Mouse (Mus musculus) heart, embryonic 16.5 days (tissue): ENCODE data around the gene Epm2a. TPM values are rescaled to one million over a fixed set of nuclear protein-coding genes. Genes with fewer than 3 reads are reported as not detected.

Source experiments
- ATAC-seq: fragments of 200-750 bp; cut with Nextera tagmentation; replicated peaks from 2 replicates; pipeline ENCODE4 v1.8.0; 2017; ENCODE audit warnings: moderate number of reproducible peaks; ENCODE audit not compliant: insufficient read depth, low FRiP score; ENCODE audit errors: extremely low read depth
- H3K27ac ChIP-seq: fragments of 300-500 bp; sonication (generic); 2 replicates; pipeline ENCODE4 v1.5.1; 2014; ENCODE audit warnings: mild to moderate bottlenecking, low read length, control low read depth, moderate library complexity
- H3K27me3 ChIP-seq: fragments of 300-500 bp; sonication (generic); 2 replicates; pipeline ENCODE4 v1.6.1; 2014; ENCODE audit warnings: low read length, mixed read lengths; ENCODE audit not compliant: control insufficient read depth, insufficient read depth
- H3K36me3 ChIP-seq: fragments of 300-500 bp; sonication (generic); 2 replicates; pipeline ENCODE4 v1.6.1; 2014; ENCODE audit not compliant: control insufficient read depth, insufficient read depth
- H3K4me1 ChIP-seq: fragments of 300-500 bp; sonication (generic); 2 replicates; pipeline ENCODE4 v1.6.1; 2014; ENCODE audit warnings: low read length, mixed read lengths; ENCODE audit not compliant: control insufficient read depth, insufficient read depth
- H3K4me2 ChIP-seq: fragments of 300-500 bp; sonication (generic); 2 replicates; pipeline ENCODE4 v1.6.1; 2014; ENCODE audit warnings: low read depth, mild to moderate bottlenecking, control low read depth, low read length
- H3K4me3 ChIP-seq: fragments of 300-500 bp; sonication (generic); 2 replicates; pipeline ENCODE4 v1.5.1; 2014; ENCODE audit warnings: mild to moderate bottlenecking, control low read depth, low read length
- H3K9ac ChIP-seq: fragments of 300-500 bp; sonication (generic); 2 replicates; pipeline ENCODE4 v1.6.1; 2014; ENCODE audit warnings: low read length, control low read depth
- H3K9me3 ChIP-seq: fragments of 300-500 bp; sonication (generic); replicated peaks from 2 replicates; pipeline ENCODE4 v1.6.1; 2016; ENCODE audit warnings: low read length; ENCODE audit not compliant: control insufficient read depth
- WGBS: fragments of 180-500 bp; shearing (Covaris S2); extraction: QIAGEN DNeasy Blood & Tissue Kit; methylation state at CpG from one replicate; pipeline ENCODE4 v1.1.7; 2014; 5-methylcytosine and 5-hydroxymethylcytosine counted together
- polyA plus RNA-seq: library from polyadenylated mRNA; unstranded; fragments of >200 nt; fragmentation: Nextera tagmentation; extraction: Ambion mirVana; gene quantifications from 2 replicates; pipeline ENCODE4 v1.2.1, GENCODE M21; 2015

Gene Epm2a
- polyA plus RNA-seq, 1 experiment from 2014 or later, result 0.91 TPM

DNA sequence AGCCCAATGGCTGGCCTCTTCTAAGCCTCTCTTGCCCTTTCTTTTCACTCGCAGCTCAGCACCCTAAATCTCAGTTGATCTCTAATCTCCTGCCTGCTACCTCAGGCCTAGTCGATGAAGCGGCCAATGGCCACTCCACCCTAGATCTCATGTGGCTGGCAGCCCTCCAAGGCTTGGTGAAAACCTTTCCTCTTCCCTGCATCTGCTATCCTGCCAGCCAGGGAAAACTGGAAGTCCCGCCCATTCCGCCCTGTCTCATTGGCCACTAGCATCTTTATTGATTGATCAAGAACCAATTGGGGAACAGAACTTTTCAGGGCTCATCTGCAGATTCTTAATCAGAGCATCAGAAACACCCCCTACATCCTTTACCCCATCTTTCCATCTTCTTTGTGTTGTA is 67.7 kb downstream of the Epm2a start:
- 66% methylated on average over 5 of the region's 5 CpGs for WGBS
- Histone ChIP-seq H3K4me3 (no peak overlapping the region), H3K4me2 (no peak overlapping the region), H3K36me3 (no peaks in the 10 kb centered on the region), H3K27ac (no peak overlapping the region), H3K9me3 (no peaks in the 10 kb centered on the region), H3K27me3 (no peaks in the 10 kb centered on the region), H3K4me1 (no peaks in the 10 kb centered on the region), H3K9ac (no peak overlapping the region)
- ATAC-seq, result 0 out of 2 replicates have a peak, but pooled peaks have one; percentile 23

DNA sequence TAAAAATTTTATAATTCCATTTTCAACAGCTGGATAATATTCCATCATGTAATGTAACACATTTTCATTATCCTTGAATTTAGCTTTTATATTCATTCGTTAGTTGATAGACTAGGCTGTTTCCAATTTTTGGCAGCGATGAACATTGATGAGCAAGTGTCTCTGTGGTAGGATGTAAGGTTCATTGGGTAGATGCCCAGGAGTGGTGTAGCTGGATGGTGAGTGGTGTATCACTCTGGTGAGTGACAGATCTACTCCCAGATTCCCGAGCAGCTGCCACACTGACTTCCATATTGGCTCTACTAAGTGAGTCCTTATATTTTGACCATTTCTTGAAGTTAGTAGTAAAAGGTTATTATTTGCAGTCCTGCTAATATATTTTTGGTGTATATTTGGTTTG is 76.9 kb downstream of the Epm2a start:
- no peaks in the 10 kb centered on the region for H3K27me3 ChIP-seq
- H3K4me3 ChIP-seq, result no peak overlapping the region
- H3K27ac ChIP-seq, result no peak overlapping the region
- no peak overlapping the region for H3K9ac ChIP-seq
- H3K4me1 ChIP-seq, result no peaks in the 10 kb centered on the region
- ATAC-seq, result no peak
- no peaks in the 10 kb centered on the region for H3K9me3 ChIP-seq
- no peaks in the 10 kb centered on the region for H3K36me3 ChIP-seq
- no peak overlapping the region for H3K4me2 ChIP-seq
- 87% methylated on average over 3 of the region's 3 CpGs for WGBS

- WGBS, result 83% methylated on average over 12 of the region's 12 CpGs
- H3K9me3 ChIP-seq, result no peaks in the 10 kb centered on the region
- no peak overlapping the region for H3K27ac ChIP-seq
- H3K4me3 ChIP-seq, result no peak overlapping the region
- no peak overlapping the region for H3K4me2 ChIP-seq
- H3K4me1 ChIP-seq, result no peaks in the 10 kb centered on the region
- no peak for ATAC-seq
- H3K36me3 ChIP-seq, result no peaks in the 10 kb centered on the region
- no peak overlapping the region for H3K9ac ChIP-seq
- H3K27me3 ChIP-seq, result no peaks in the 10 kb centered on the region
Observed at GRCm38 (mm10) chr10:11429059-11429812, 86.0 kb downstream of the Epm2a start.

DNA sequence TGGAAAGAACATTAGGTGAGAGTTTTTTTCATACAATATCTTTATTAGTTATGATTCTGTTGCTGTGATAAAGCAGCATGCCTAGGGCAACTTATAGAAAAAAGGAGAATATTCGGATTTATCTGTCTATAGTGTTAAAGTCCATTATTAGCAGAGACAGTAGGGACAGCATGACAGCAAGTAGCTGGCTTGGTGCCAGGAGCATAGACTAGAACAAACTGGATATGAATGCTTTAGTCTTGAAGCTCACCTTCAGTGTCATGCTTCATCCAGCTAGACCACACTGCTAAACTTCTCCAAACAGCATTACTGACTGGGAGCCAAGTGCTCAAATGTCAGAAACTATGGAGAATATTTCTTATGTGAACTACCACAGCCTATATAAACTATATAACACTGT is 93.8 kb downstream of the Epm2a start:
- Histone ChIP-seq H3K4me2 (no peak overlapping the region), H3K9ac (no peak overlapping the region), H3K9me3 (no peaks in the 10 kb centered on the region), H3K4me1 (no peaks in the 10 kb centered on the region), H3K27ac (no peak overlapping the region), H3K4me3 (no peak overlapping the region), H3K27me3 (no peaks in the 10 kb centered on the region), H3K36me3 (no peaks in the 10 kb centered on the region)
- WGBS, result 57% methylated on average over 1 of the region's 1 CpGs
- ATAC-seq, result no peak

DNA sequence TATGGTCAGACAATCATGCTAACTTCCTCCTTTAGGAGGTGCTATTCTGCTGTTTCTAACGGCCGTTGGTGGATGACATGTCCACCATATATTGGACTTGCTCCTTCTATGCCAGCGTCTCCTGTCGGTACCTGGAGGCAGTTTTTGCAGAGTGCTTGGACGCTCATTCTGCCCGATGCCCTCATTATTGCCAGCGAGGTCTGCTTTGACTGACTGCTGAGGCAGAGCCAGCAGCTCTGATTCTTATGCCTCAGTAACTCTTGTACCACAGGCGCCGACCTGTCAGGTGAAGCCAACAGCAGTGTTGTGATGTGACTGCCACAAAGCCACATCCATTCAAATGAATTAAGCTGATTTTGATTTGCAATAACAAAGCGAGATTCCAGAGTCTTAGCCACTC is 95.3 kb downstream of the Epm2a start:
- no peak overlapping the region for H3K9ac ChIP-seq
- no peaks in the 10 kb centered on the region for H3K4me1 ChIP-seq
- ATAC-seq, result no peak
- no peak overlapping the region for H3K27ac ChIP-seq
- 92% methylated on average over 10 of the region's 10 CpGs for WGBS
- no peaks in the 10 kb centered on the region for H3K36me3 ChIP-seq
- H3K4me2 ChIP-seq, result no peak overlapping the region
- no peak overlapping the region for H3K4me3 ChIP-seq
- no peaks in the 10 kb centered on the region for H3K27me3 ChIP-seq
- H3K9me3 ChIP-seq, result no peaks in the 10 kb centered on the region

DNA sequence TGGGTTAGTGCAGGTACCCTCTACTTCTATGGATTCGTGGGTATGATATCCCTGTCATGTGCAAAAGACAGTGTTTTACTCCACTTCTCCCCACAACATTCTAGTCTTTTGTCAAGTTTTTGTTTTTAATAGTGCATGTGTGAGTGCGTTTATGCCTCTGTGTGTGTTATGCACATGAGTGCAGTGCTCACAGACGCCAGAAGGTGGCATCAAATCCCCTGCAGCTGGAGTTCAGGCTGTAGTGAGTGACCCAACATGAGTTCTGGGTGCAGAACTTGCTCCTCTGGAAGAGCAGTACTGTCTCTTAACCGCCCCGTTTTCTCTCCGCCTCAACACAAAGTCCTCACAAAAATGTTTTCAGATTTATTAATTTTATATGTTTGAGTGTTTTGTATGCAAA is 96.1 kb downstream of the Epm2a start:
- Histone ChIP-seq H3K4me3 (no peak overlapping the region), H3K27ac (no peak overlapping the region), H3K27me3 (no peaks in the 10 kb centered on the region), H3K9me3 (no peaks in the 10 kb centered on the region), H3K36me3 (no peaks in the 10 kb centered on the region), H3K4me2 (no peak overlapping the region), H3K4me1 (no peaks in the 10 kb centered on the region), H3K9ac (no peak overlapping the region)
- no peak for ATAC-seq
- WGBS, result 86% methylated on average over 6 of the region's 6 CpGs

GRCm38 (mm10) chr10:11449556-11450305 is 106.5 kb downstream of the Epm2a start:
- H3K4me2 ChIP-seq, result peak overlapping the region; percentile 47
- ATAC-seq, result peak; percentile 72; the same call in 1 of the 2 replicates
- H3K36me3 ChIP-seq, result no peaks in the 10 kb centered on the region
- H3K27me3 ChIP-seq, result no peaks in the 10 kb centered on the region
- no peak overlapping the region for H3K4me3 ChIP-seq
- H3K9ac ChIP-seq, result no peak overlapping the region
- H3K9me3 ChIP-seq, result no peaks in the 10 kb centered on the region
- WGBS, result 30% methylated on average over 23 of the region's 23 CpGs
- no peak overlapping the region for H3K27ac ChIP-seq
- H3K4me1 ChIP-seq, result peaks cover 10% of the 10 kb centered on the region

- H3K27me3 ChIP-seq, result no peaks in the 10 kb centered on the region
Observed at GRCm38 (mm10) chr10:11452537-11452936, 109.3 kb downstream of the Epm2a start.

DNA sequence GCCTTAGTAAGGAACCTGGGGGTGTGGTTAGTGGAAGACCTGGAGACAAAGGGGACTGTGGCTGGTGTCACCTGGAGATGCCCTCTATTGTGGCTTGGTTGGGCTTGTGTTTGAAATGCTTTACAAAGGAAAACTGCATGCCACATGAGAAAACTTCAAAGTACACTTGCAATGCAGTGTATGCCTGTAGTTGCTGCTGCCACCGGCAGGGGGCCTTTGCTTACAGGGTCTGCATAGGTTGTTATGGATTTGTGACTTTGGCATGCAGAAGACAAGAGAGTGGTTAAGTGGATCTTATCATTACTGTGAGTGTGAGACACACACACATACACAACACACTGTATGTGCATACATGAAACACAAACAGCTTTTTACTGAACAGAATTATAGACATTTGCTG is 114.2 kb downstream of the Epm2a start:
- H3K4me3 ChIP-seq, result no peak overlapping the region
- H3K4me1 ChIP-seq, result no peaks in the 10 kb centered on the region
- 0 out of 2 replicates have a peak, but pooled peaks cover 2% of the 10 kb centered on the region for H3K36me3 ChIP-seq
- H3K9me3 ChIP-seq, result no peaks in the 10 kb centered on the region
- H3K27ac ChIP-seq, result no peak overlapping the region
- no peak overlapping the region for H3K9ac ChIP-seq
- no peak overlapping the region for H3K4me2 ChIP-seq
- no peaks in the 10 kb centered on the region for H3K27me3 ChIP-seq
- 33% methylated on average over 1 of the region's 1 CpGs for WGBS
- no peak for ATAC-seq

More at GRCm38 (mm10) chr10:11452537-11452936, 109.3 kb downstream of the Epm2a start:
- Histone ChIP-seq H3K4me1 (peaks cover 10% of the 10 kb centered on the region), H3K4me2 (no peak overlapping the region), H3K9ac (no peak overlapping the region), H3K9me3 (no peaks in the 10 kb centered on the region), H3K27ac (no peak overlapping the region), H3K4me3 (no peak overlapping the region), H3K36me3 (0 out of 2 replicates have a peak, but pooled peaks cover 1% of the 10 kb centered on the region)
- ATAC-seq, result no peak
- 81% methylated on average over 2 of the region's 2 CpGs for whole genome bisulfite sequencing
